Mouse (Mus musculus) frontal cortex, adult (tissue): ENCODE results near the gene Large2.

ENCODE experiments used
- ATAC-seq: cut with Nextera tagmentation; 2 replicates; pipeline ENCODE4 v1.9.2; 2017; ENCODE audit warnings: mild to moderate bottlenecking, moderate library complexity, mixed read lengths; ENCODE audit not compliant: low TSS enrichment

Large2 gene

GRCm38 (mm10) chr2:92327601-92328000 lies 47.1 kb downstream of the Large2 start:
- ATAC-seq = no peak

- no peak for ATAC-seq
These were observed 48.4 kb downstream of the Large2 start for GRCm38 (mm10) chr2:92326221-92326620.

GRCm38 (mm10) chr2:92325676-92326075 lies 49.0 kb downstream of the Large2 start:
- ATAC-seq = no peak

- no peak for ATAC-seq
These were observed 52.0 kb downstream of the Large2 start for GRCm38 (mm10) chr2:92322669-92323068.

GRCm38 (mm10) chr2:92317228-92317627 lies 57.4 kb downstream of the Large2 start:
- no peak for ATAC-seq

- ATAC-seq = no peak
These were observed 58.0 kb downstream of the Large2 start for GRCm38 (mm10) chr2:92316652-92317051.
